Mouse (Mus musculus) megakaryocyte, embryonic 14.5 days (primary cell): Measurements from ENCODE around the gene Cox5a.

Experiments used
- FLI1 ChIP-seq: IDR thresholded peaks from 2 replicates; pipeline ENCODE4 v1.6.1; 2012; ENCODE audit warnings: low read length, inconsistent platforms, mixed read lengths
- GATA1 ChIP-seq: IDR thresholded peaks from 3 replicates; pipeline ENCODE4 v1.6.1; 2012; ENCODE audit warnings: mixed read lengths, low read length, inconsistent platforms, borderline replicate concordance

DNA sequence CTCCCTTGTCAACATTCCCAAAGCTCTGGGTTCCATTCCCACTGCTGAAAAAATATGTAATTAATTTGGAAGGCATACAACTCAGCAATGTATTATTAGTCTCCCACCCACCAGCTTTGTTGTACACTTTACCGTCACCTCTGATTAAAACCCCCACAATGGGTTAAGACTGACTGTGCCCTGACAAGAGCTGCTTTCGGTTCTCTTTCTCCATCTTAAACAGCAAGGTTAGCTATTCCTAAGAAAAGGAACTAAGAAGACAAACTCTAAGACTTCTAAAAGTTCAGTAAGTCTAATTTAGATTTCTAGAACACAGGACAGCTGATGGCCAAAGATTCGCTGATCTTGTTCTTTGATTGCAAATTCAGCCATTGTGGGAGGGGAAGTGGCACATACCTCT is 36.1 kb downstream of the Cox5a start:
- TF ChIP-seq GATA1 (no peak), FLI1 (no peak)
